Mouse (Mus musculus) MEL (cell line): ENCODE data around the gene Foxf2. TPM values are rescaled to one million over a fixed set of nuclear protein-coding genes. Genes with fewer than 3 reads are reported as not detected.

ENCODE experiments used
- DNase-seq: peaks from one replicate; pipeline ENCODE4 v3.0.0; 2011; ENCODE audit warnings: low read depth, low spot score
- H3K27ac ChIP-seq: 2 replicates; pipeline ENCODE4 v1.5.1; 2012; ENCODE audit warnings: low read depth, mild to moderate bottlenecking, control low read depth, low read length, moderate library complexity; ENCODE audit not compliant: control insufficient read depth
- H3K27me3 ChIP-seq, 2 experiments: fragments of 150-350 bp in 1 of 2; sonication (generic) in 1 of 2; 2 replicates each; pipeline ENCODE4 v1.6.1; 2012; ENCODE audit warnings: low read length in 2 of 2, mild to moderate bottlenecking in 2 of 2, improper control_type of control experiment in 1 of 2, moderate library complexity in 1 of 2; ENCODE audit not compliant: insufficient read depth in 2 of 2, control insufficient read depth in 1 of 2
- H3K36me3 ChIP-seq, 2 experiments: 2 replicates each; pipeline ENCODE4 v1.6.1; 2012 to 2014; ENCODE audit warnings: low read length in 2 of 2, improper control_type of control experiment in 1 of 2, inconsistent platforms in 1 of 2, mild to moderate bottlenecking in 1 of 2; ENCODE audit not compliant: insufficient read depth in 2 of 2, control insufficient read depth in 1 of 2
- H3K4me1 ChIP-seq, 2 experiments: fragments of 150-350 bp in 1 of 2; sonication (generic) in 1 of 2; 2 replicates each; pipeline ENCODE4 v1.6.1; 2012; ENCODE audit warnings: low read length in 2 of 2, improper control_type of control experiment in 1 of 2, mild to moderate bottlenecking in 1 of 2; ENCODE audit not compliant: insufficient read depth in 2 of 2, control insufficient read depth in 1 of 2
- H3K4me3 ChIP-seq, 2 experiments: fragments of 150-350 bp in 1 of 2; sonication (generic) in 1 of 2; 2 replicates each; pipeline ENCODE4 v1.5.1; 2012; ENCODE audit warnings: low read depth in 2 of 2, low read length in 2 of 2, mild to moderate bottlenecking in 2 of 2, moderate library complexity in 2 of 2, control low read depth in 1 of 2, improper control_type of control experiment in 1 of 2; ENCODE audit not compliant: control insufficient read depth in 1 of 2, insufficient read depth in 1 of 2
- H3K79me2 ChIP-seq: 2 replicates; pipeline ENCODE4 v1.6.1; 2012; ENCODE audit warnings: mild to moderate bottlenecking, low read length, moderate library complexity; ENCODE audit not compliant: control insufficient read depth, poor library complexity, insufficient read depth
- H3K9ac ChIP-seq: 2 replicates; pipeline ENCODE4 v1.6.1; 2012; ENCODE audit warnings: low read depth, mild to moderate bottlenecking, control low read depth, low read length, moderate library complexity; ENCODE audit not compliant: control insufficient read depth, poor library complexity, severe bottlenecking
- H3K9me3 ChIP-seq: fragments of 150-350 bp; sonication (generic); replicated peaks from 2 replicates; pipeline ENCODE4 v1.6.1; 2012; ENCODE audit warnings: mild to moderate bottlenecking, low read length, improper control_type of control experiment, moderate library complexity; ENCODE audit not compliant: insufficient read depth
- BHLHE40 ChIP-seq: IDR thresholded peaks from 2 replicates; pipeline ENCODE4 v1.6.1; 2012; ENCODE audit warnings: low read depth, mild to moderate bottlenecking, inconsistent platforms, low read length, improper control_type of control experiment, borderline replicate concordance
- CHD1 ChIP-seq: IDR thresholded peaks from 2 replicates; pipeline ENCODE4 v1.6.1; 2012; ENCODE audit warnings: low read depth, mild to moderate bottlenecking, inconsistent platforms, low read length, improper control_type of control experiment
- CHD2 ChIP-seq: IDR thresholded peaks from 2 replicates; pipeline ENCODE4 v1.6.1; 2011; ENCODE audit warnings: low read length, improper control_type of control experiment
- ELF1 ChIP-seq: IDR thresholded peaks from 2 replicates; pipeline ENCODE4 v1.6.1; 2014; ENCODE audit warnings: low read depth, mild to moderate bottlenecking, inconsistent platforms, low read length, improper control_type of control experiment, moderate library complexity
- GABPA ChIP-seq: IDR thresholded peaks from 2 replicates; pipeline ENCODE4 v1.6.1; 2012; ENCODE audit warnings: low read depth, mild to moderate bottlenecking, inconsistent platforms, low read length, improper control_type of control experiment, moderate library complexity
- GATA1 ChIP-seq: IDR thresholded peaks from 2 replicates; pipeline ENCODE4 v1.6.1; 2011; ENCODE audit warnings: low read depth, low read length, improper control_type of control experiment
- KAT2A ChIP-seq: conservative IDR thresholded peaks from 2 replicates; pipeline ENCODE4 v1.6.1; 2012; ENCODE audit warnings: low read depth, low read length, improper control_type of control experiment, inconsistent platforms
- MAX ChIP-seq: IDR thresholded peaks from 2 replicates; pipeline ENCODE4 v1.6.1; 2011; ENCODE audit warnings: low read length, improper control_type of control experiment
- MAZ ChIP-seq: IDR thresholded peaks from 2 replicates; pipeline ENCODE4 v1.6.1; 2012; ENCODE audit warnings: low read depth, mild to moderate bottlenecking, inconsistent platforms, low read length, improper control_type of control experiment
- MYB ChIP-seq: IDR thresholded peaks from 2 replicates; pipeline ENCODE4 v1.6.1; 2011; ENCODE audit warnings: mild to moderate bottlenecking, low read depth, low read length, improper control_type of control experiment
- MYC ChIP-seq: IDR thresholded peaks from 2 replicates; pipeline ENCODE4 v1.6.1; 2011; ENCODE audit warnings: low read depth, mild to moderate bottlenecking, low read length, improper control_type of control experiment, moderate library complexity
- NELFE ChIP-seq: IDR thresholded peaks from 2 replicates; pipeline ENCODE4 v1.6.1; 2011; ENCODE audit warnings: low read depth, low read length, improper control_type of control experiment
- RAD21 ChIP-seq: IDR thresholded peaks from 2 replicates; pipeline ENCODE4 v1.6.1; 2011; ENCODE audit warnings: mild to moderate bottlenecking, low read depth, low read length, improper control_type of control experiment
- RCOR1 ChIP-seq: IDR thresholded peaks from 2 replicates; pipeline ENCODE4 v1.6.1; 2012; ENCODE audit warnings: low read depth, mild to moderate bottlenecking, inconsistent platforms, low read length, improper control_type of control experiment
- TCF12 ChIP-seq: IDR thresholded peaks from 2 replicates; pipeline ENCODE4 v1.6.1; 2014; ENCODE audit warnings: low read depth, mild to moderate bottlenecking, inconsistent platforms, low read length, improper control_type of control experiment, moderate library complexity
- USF2 ChIP-seq, 2 experiments: IDR thresholded peaks; 2 replicates each; pipeline ENCODE4 v1.6.1; 2011 to 2012; ENCODE audit warnings: improper control_type of control experiment in 2 of 2, low read length in 2 of 2, borderline replicate concordance in 1 of 2, inconsistent platforms in 1 of 2, low read depth in 1 of 2, mild to moderate bottlenecking in 1 of 2; ENCODE audit not compliant: insufficient read depth in 1 of 2
- polyA plus RNA-seq, 2 experiments: library from polyadenylated mRNA; stranded (reverse) in 1 of 2; unstranded in 1 of 2; fragments of >175 nt in 1 of 2; fragments of >200 nt in 1 of 2; gene quantifications; 2 replicates each; pipeline versions ENCODE4 v1.2.1 to v1.2.4; 2012; ENCODE audit warnings: low replicate concordance in 2 of 2, low read depth in 1 of 2; ENCODE audit not compliant: insufficient read length in 2 of 2, insufficient read depth in 1 of 2, missing spikeins in 1 of 2
- total RNA-seq: library from RNA; depleted of rRNA; stranded (reverse); fragments of 300-350 nt; gene quantifications from 2 replicates; pipeline ENCODE4 v1.2.3, GENCODE M21; 2012

The Foxf2 gene
- total and polyA plus RNA-seq, 3 experiments: not detected

DNA sequence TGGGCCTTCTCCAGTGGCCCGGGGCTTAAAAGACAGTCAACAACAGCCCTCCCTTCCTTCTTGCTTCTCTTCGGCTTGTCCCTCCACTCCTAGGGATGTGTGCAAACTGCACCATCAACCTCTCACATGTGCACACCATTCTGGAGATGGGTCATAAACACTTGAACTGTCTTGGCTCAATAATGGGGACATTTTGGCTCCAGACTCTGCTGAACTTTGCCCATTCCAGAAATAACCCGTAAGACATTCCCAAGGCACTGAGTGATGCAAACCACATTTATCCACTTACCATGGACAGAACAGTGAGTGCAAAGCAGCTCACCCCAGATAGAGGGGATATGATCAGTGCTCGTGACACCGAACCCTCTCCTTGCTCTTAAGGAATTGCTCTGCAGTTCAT, 26.0 kb upstream of the Foxf2 start:
- no peaks in the 10 kb centered on the region for H3K9me3 ChIP-seq
- no peak for TF ChIP-seq ELF1
- no peak for TF ChIP-seq MYB
- no peak for TF ChIP-seq RCOR1
- TF ChIP-seq USF2 (IDR thresholded peaks at IDR 0.05; ENCODE audit: borderline replicate concordance in 1 of 2, insufficient read depth in 1 of 2, low read depth in 1 of 2, low read length in 2 of 2): no peak
- no peak for TF ChIP-seq RAD21
- no peak for TF ChIP-seq BHLHE40
- no peak for TF ChIP-seq GABPA
- TF ChIP-seq GATA1: no peak
- TF ChIP-seq CHD1: no peak
- TF ChIP-seq KAT2A: no peak
- no peaks in the 10 kb centered on the region for H3K36me3 ChIP-seq
- no peaks in the 10 kb centered on the region; a peak in 1 of 4 replicates for H3K27me3 ChIP-seq
- no peak overlapping the region for H3K4me3 ChIP-seq
- no peaks in the 10 kb centered on the region for H3K79me2 ChIP-seq
- no peak overlapping the region for H3K27ac ChIP-seq
- H3K9ac ChIP-seq: no peak overlapping the region
- DNase-seq: no peak
- H3K4me1 ChIP-seq: no peaks in the 10 kb centered on the region

DNA sequence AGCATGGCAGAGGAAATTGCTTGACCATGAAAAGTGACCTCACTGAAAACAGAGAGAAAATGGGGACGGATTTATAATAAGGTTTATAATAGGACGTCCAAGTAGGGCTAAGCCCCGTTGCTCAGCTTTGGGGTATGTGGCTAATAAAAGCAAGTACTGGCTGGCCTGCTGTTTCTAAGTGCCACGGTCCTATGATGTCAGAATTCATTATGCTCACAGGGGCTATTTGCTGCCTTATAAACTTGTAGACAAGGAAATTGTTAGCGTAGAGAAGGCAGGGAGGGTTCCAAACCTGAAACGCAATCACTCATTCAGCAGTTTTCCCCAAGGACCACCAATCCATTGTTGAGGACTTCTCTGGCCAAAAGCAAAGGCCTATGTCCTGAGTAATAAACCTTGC, 21.7 kb upstream of the Foxf2 start:
- Histone ChIP-seq H3K36me3 (no peaks in the 10 kb centered on the region), H3K9me3 (no peaks in the 10 kb centered on the region), H3K4me3 (no peak overlapping the region), H3K27me3 (no peaks in the 10 kb centered on the region; a peak in 1 of 4 replicates), H3K27ac (no peak overlapping the region), H3K4me1 (no peaks in the 10 kb centered on the region), H3K79me2 (no peaks in the 10 kb centered on the region), H3K9ac (no peak overlapping the region)
- DNase-seq: no peak
- TF ChIP-seq MYC: no peak

DNA sequence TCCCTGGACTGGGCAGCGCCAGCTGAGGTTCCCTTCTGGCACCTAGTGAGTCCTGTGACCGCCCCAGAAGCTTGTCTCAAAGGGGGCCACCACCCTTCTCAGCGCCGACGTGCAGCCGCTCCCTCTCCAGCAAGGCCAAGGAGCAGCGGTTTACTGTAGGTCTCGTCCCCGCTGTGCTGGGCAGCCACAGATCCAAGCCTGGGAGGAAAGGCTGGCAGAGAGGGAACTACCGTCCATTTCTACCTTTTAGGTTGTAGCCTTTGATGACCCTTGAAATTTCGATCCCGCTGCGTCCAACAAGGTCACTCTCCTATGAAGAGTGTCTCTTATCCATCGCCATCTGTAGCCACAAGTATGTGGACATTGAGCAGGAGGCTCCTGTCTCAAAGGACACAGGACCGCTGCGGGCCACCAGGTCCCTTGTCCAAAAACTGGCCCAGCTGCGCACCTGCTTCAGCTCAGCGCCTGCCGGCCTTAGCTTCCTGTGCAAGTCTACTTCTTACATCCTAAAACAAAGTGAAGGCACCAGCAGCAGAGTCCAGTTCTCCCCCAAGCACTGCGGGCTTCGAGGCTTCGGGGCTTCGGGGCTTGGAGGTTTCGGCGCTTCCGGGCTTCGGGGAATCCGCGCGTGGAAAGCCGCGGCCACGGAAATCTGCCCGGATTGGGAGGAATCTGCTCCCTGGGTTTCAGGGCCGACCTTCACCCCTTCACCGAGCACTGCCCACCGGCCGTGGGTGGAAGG, 10.7 kb upstream of the Foxf2 start:
- DNase-seq: no peak
- Histone ChIP-seq H3K27me3 (no peaks in the 10 kb centered on the region), H3K4me1 (no peaks in the 10 kb centered on the region), H3K4me3 (no peak overlapping the region)
- TF ChIP-seq MAX (no peak), MAZ (no peak), NELFE (no peak), CHD2 (no peak), USF2 (IDR thresholded peaks at IDR 0.05; ENCODE audit: borderline replicate concordance in 1 of 2, insufficient read depth in 1 of 2, low read depth in 1 of 2, low read length in 2 of 2) (no peak), TCF12 (no peak)
- TF ChIP-seq, all 39 proteins: peak for 0
- Histone ChIP-seq H3K27ac (no peak overlapping the region), H3K36me3 (no peaks in the 10 kb centered on the region), H3K79me2 (no peaks in the 10 kb centered on the region), H3K9me3 (no peaks in the 10 kb centered on the region), H3K9ac (no peak overlapping the region)
